Mouse (Mus musculus) forebrain, embryonic 13.5 days (tissue): Measurements from ENCODE around the gene Camk2n2. TPM values are rescaled to one million over a fixed set of nuclear protein-coding genes. Genes with fewer than 3 reads are reported as not detected.

Source experiments
- microRNA counts: library from miRNA; unstranded; fragments of <30 nt; microRNA quantifications from one replicate; lab custom pipeline; 2016
- microRNA-seq: library from miRNA; unstranded; fragments of <30 nt; microRNA quantifications from one replicate; pipeline ENCODE4, GENCODE M21; 2016
- polyA plus RNA-seq: library from polyadenylated mRNA; unstranded; fragments of >200 nt; fragmentation: Nextera tagmentation; extraction: Ambion mirVana; gene quantifications from 2 replicates; pipeline ENCODE4 v1.2.1, GENCODE M21; 2015

Gene Camk2n2
- polyA plus RNA-seq, 1 experiment from 2014 or later, result 9.6 TPM

MicroRNA genes within 50 kb of the gene (microRNA counts, 519-probe panel; counts per million panel counts)
- microRNA mmu-miR-1224 (lab: Ali Mortazavi, UCI), result 2,632 counts per million, percentile 62 among the panel's probes with 10 or more counts

Small RNA genes lying within 50 kb of the gene (microRNA-seq; reads per million reads assigned to microRNA genes)
- gene Mir1224, result 2.4 reads per million

Other genes starting within 250 kb of the Camk2n2 start
- 105 and 114 TPM in 2 replicates for gene Abcc5, start 194.9 kb downstream of the Camk2n2 start, polyA plus RNA-seq
- gene Eif2b5, start 122.5 kb downstream of the Camk2n2 start, polyA plus RNA-seq, result 101 and 112 TPM in 2 replicates
- 31.4 and 35.4 TPM in 2 replicates for gene Dvl3, start 104.3 kb downstream of the Camk2n2 start, polyA plus RNA-seq
- 970 and 989 TPM in 2 replicates for gene Ap2m1, start 85.8 kb downstream of the Camk2n2 start, polyA plus RNA-seq
- gene Abcf3, start 72.7 kb downstream of the Camk2n2 start, polyA plus RNA-seq, result 75.3 TPM in 2 replicates
- gene Vwa5b2, start 31.8 kb downstream of the Camk2n2 start, polyA plus RNA-seq, result 1.8 and 3.3 TPM in 2 replicates
- 21.1 and 23.9 TPM in 2 replicates for gene Eef1akmt4, start 9.7 kb downstream of the Camk2n2 start, polyA plus RNA-seq
- 0.32 TPM in 1 of 2 replicates, not detected in the other for gene Gm49333, start 9.7 kb downstream of the Camk2n2 start, polyA plus RNA-seq
- 36.6 and 41.6 TPM in 2 replicates for gene Alg3, start 9.6 kb downstream of the Camk2n2 start, polyA plus RNA-seq
- gene Ece2, start 8.5 kb upstream of the Camk2n2 start, polyA plus RNA-seq, result 7.1 and 7.8 TPM in 2 replicates
- 388 and 416 TPM in 2 replicates for gene Psmd2, start 30.4 kb upstream of the Camk2n2 start, polyA plus RNA-seq
- gene Eif4g1, start 47.0 kb upstream of the Camk2n2 start, polyA plus RNA-seq, result 146 and 165 TPM in 2 replicates
- gene Fam131a, start 72.0 kb upstream of the Camk2n2 start, polyA plus RNA-seq, result 32.5 and 35.4 TPM in 2 replicates
- 101 and 104 TPM in 2 replicates for gene Polr2h, start 96.4 kb upstream of the Camk2n2 start, polyA plus RNA-seq
- 13.2 and 14.5 TPM in 2 replicates for gene Clcn2, start 96.5 kb upstream of the Camk2n2 start, polyA plus RNA-seq
- gene Chrd, start 111.8 kb upstream of the Camk2n2 start, polyA plus RNA-seq, result 1.8 and 2.8 TPM in 2 replicates
- 0.68 and 0.74 TPM in 2 replicates for gene Thpo, start 113.2 kb upstream of the Camk2n2 start, polyA plus RNA-seq